Mouse (Mus musculus): ENCODE measurements around the gene Ube2g2. TPM values are rescaled to one million over a fixed set of nuclear protein-coding genes. Genes with fewer than 3 reads are reported as not detected.

The Ube2g2 gene
- polyA plus RNA-seq, 1 experiment from 2014 or later, result 40.4 TPM

- Histone ChIP-seq H3K4me3 (ENCODE audit: low read depth, low read length) (no peak overlapping the region), H3K27me3 (ENCODE audit: insufficient read depth, low read length) (no peaks in the 10 kb centered on the region), H3K4me2 (ENCODE audit: low read depth, low read length) (no peak overlapping the region), H3K4me1 (ENCODE audit: insufficient read depth) (peaks cover 9% of the 10 kb centered on the region; the same call in 1 of the 2 replicates), H3K27ac (ENCODE audit: low read depth) (no peak overlapping the region), H3K9ac (replicated peaks) (no peak overlapping the region), H3K9me3 (ENCODE audit: low read length) (no peaks in the 10 kb centered on the region), H3K36me3 (replicated peaks; ENCODE audit: insufficient read depth, low read length) (peaks cover 53% of the 10 kb centered on the region)
- DNase-seq (no peak), ATAC-seq (no peak)
- WGBS (ENCODE audit: insufficient replicate concordance), result 58% methylated on average over 7 of the region's 7 CpGs
- TF ChIP-seq EP300 (IDR thresholded peaks at IDR 0.05; ENCODE audit: low read depth) (no peak), CTCF (IDR thresholded peaks at IDR 0.05; ENCODE audit: low read depth) (no peak)
These were observed 21.1 kb downstream of the Ube2g2 start for GRCm38 (mm10) chr10:77643160-77643559.

GRCm38 (mm10) chr10:77645571-77645970 is 23.5 kb downstream of the Ube2g2 start:
- WGBS (ENCODE audit: insufficient replicate concordance), result 72% methylated on average over 5 of the region's 5 CpGs
- Histone ChIP-seq H3K4me3 (ENCODE audit: low read depth, low read length) (no peak overlapping the region), H3K9me3 (ENCODE audit: low read length) (no peaks in the 10 kb centered on the region), H3K36me3 (replicated peaks; ENCODE audit: insufficient read depth, low read length) (peaks cover 49% of the 10 kb centered on the region), H3K27ac (ENCODE audit: low read depth) (no peak overlapping the region; the same call in 1 of the 2 replicates), H3K9ac (replicated peaks) (no peak overlapping the region), H3K4me1 (ENCODE audit: insufficient read depth) (no peaks in the 10 kb centered on the region), H3K4me2 (ENCODE audit: low read depth, low read length) (no peak overlapping the region), H3K27me3 (ENCODE audit: insufficient read depth, low read length) (no peaks in the 10 kb centered on the region)
- TF ChIP-seq CTCF (IDR thresholded peaks at IDR 0.05; ENCODE audit: low read depth) (no peak), EP300 (IDR thresholded peaks at IDR 0.05; ENCODE audit: low read depth) (no peak)
- ATAC-seq, result no peak
- DNase-seq, result no peak

DNA sequence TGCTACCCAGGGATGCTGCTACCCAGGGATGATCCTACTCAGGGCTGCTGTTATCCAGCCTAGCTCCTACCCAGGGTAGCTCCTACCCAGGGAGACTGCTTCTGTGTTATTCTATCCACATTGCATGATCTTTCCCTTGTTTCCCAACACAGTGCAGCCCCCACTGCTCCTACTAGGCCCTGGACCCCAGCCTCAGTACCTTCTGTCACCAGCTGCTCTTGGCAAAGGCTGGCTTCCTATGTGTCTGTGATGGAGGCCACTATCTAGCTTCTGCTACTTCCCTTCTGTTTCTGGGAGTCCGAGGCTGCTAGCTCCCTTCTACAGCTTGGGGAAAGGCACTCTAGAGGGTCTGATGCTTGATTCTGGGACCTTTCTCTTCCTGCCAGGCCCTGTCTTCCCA is 25.4 kb downstream of the Ube2g2 start:
- 58% methylated on average over 1 of the region's 1 CpGs for WGBS (ENCODE audit: insufficient replicate concordance)
- H3K27ac ChIP-seq (ENCODE audit: low read depth), result no peak overlapping the region
- no peak for TF ChIP-seq CTCF (IDR thresholded peaks at IDR 0.05; ENCODE audit: low read depth)

GRCm38 (mm10) chr10:77647901-77648300 is 25.8 kb downstream of the Ube2g2 start:
- TF ChIP-seq CTCF (IDR thresholded peaks at IDR 0.05; ENCODE audit: low read depth), result no peak
- TF ChIP-seq EP300 (IDR thresholded peaks at IDR 0.05; ENCODE audit: low read depth), result no peak
- Histone ChIP-seq H3K27me3 (ENCODE audit: insufficient read depth, low read length) (no peaks in the 10 kb centered on the region), H3K9me3 (ENCODE audit: low read length) (no peaks in the 10 kb centered on the region), H3K4me1 (ENCODE audit: insufficient read depth) (no peaks in the 10 kb centered on the region), H3K27ac (ENCODE audit: low read depth) (no peak overlapping the region), H3K4me3 (ENCODE audit: low read depth, low read length) (no peak overlapping the region), H3K36me3 (replicated peaks; ENCODE audit: insufficient read depth, low read length) (peaks cover 31% of the 10 kb centered on the region), H3K4me2 (ENCODE audit: low read depth, low read length) (no peak overlapping the region), H3K9ac (replicated peaks) (no peak overlapping the region)
- WGBS (ENCODE audit: insufficient replicate concordance), result 77% methylated on average over 8 of the region's 8 CpGs
- no peak for ATAC-seq
- DNase-seq, result no peak

More for the DNA sequence above, 25.4 kb downstream of the Ube2g2 start:
- H3K9ac ChIP-seq (replicated peaks), result no peak overlapping the region
- no peaks in the 10 kb centered on the region for H3K9me3 ChIP-seq (ENCODE audit: low read length)
- H3K4me1 ChIP-seq (ENCODE audit: insufficient read depth), result no peaks in the 10 kb centered on the region
- no peak for ATAC-seq
- H3K27me3 ChIP-seq (ENCODE audit: insufficient read depth, low read length), result no peaks in the 10 kb centered on the region
- no peak overlapping the region for H3K4me2 ChIP-seq (ENCODE audit: low read depth, low read length)
- DNase-seq, result no peak
- H3K4me3 ChIP-seq (ENCODE audit: low read depth, low read length), result no peak overlapping the region
- peaks cover 34% of the 10 kb centered on the region for H3K36me3 ChIP-seq (replicated peaks; ENCODE audit: insufficient read depth, low read length)

- no peak overlapping the region for H3K4me3 ChIP-seq (ENCODE audit: low read depth, low read length)
- no peaks in the 10 kb centered on the region for H3K9me3 ChIP-seq (ENCODE audit: low read length)
- H3K27me3 ChIP-seq (ENCODE audit: insufficient read depth, low read length), result no peaks in the 10 kb centered on the region
- H3K27ac ChIP-seq (ENCODE audit: low read depth), result no peak overlapping the region
- TF ChIP-seq CTCF (IDR thresholded peaks at IDR 0.05; ENCODE audit: low read depth) (no peak), EP300 (IDR thresholded peaks at IDR 0.05; ENCODE audit: low read depth) (no peak)
- no peak overlapping the region for H3K4me2 ChIP-seq (ENCODE audit: low read depth, low read length)
- no peak for ATAC-seq
- H3K36me3 ChIP-seq (replicated peaks; ENCODE audit: insufficient read depth, low read length), result no peaks in the 10 kb centered on the region
- 83% methylated on average over 9 of the region's 9 CpGs for WGBS (ENCODE audit: insufficient replicate concordance)
- H3K4me1 ChIP-seq (ENCODE audit: insufficient read depth), result no peaks in the 10 kb centered on the region
- no peak for DNase-seq
- no peak overlapping the region for H3K9ac ChIP-seq (replicated peaks)
These were observed 30.0 kb downstream of the Ube2g2 start for GRCm38 (mm10) chr10:77652046-77652445.

DNA sequence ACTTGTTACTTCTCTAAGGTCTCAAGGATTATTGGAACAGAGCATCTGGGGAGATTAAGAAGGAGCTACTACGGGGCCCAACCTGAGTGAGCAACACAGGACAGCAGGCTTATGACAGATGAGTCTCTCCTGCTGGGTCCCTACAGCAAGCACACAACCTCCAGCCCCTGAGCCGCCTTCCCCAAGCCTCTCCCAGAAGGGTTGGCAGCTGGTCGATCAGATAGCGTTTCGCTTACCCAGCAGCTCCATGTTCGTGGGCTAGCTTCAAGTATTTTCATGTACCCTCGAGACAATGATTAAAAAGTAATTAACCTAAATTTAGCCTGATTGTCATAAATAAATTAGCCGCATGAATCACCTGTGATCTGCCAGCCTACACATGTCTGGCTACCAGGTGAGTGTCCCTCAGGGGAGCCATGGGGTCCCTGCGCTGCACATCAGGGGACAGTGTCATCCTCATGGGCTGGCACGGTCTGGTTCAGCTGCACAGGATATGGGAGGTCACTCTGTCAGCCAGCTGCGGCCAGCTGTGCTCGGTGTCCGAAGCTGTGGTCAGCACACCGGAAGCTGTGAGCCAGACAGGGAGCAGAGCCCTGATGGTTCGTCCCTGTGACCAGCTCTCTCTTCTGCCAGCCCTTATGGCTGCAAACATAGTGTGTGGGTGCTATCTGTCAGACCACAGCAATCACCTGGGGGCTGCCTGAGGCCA is 36.4 kb downstream of the Ube2g2 start:
- no peak overlapping the region for H3K4me2 ChIP-seq (ENCODE audit: low read depth, low read length)
- H3K4me3 ChIP-seq (ENCODE audit: low read depth, low read length), result no peak overlapping the region
- DNase-seq, result no peak
- no peaks in the 10 kb centered on the region for H3K4me1 ChIP-seq (ENCODE audit: insufficient read depth)
- H3K27ac ChIP-seq (ENCODE audit: low read depth), result no peak overlapping the region
- no peak overlapping the region for H3K9ac ChIP-seq (replicated peaks)
- ATAC-seq, result no peak
- H3K36me3 ChIP-seq (replicated peaks; ENCODE audit: insufficient read depth, low read length), result no peaks in the 10 kb centered on the region
- no peaks in the 10 kb centered on the region for H3K27me3 ChIP-seq (ENCODE audit: insufficient read depth, low read length)
- H3K9me3 ChIP-seq (ENCODE audit: low read length), result no peaks in the 10 kb centered on the region
- WGBS (ENCODE audit: insufficient replicate concordance), result 61% methylated on average over 15 of the region's 15 CpGs
- TF ChIP-seq EP300 (IDR thresholded peaks at IDR 0.05; ENCODE audit: low read depth) (no peak), CTCF (IDR thresholded peaks at IDR 0.05; ENCODE audit: low read depth) (no peak)
